Mouse (Mus musculus): ENCODE data around the gene Bbc3.

GRCm38 (mm10) chr7:16308555-16309317 is 543 bp downstream of the Bbc3 start:
- TF ChIP-seq CTCF (IDR thresholded peaks at IDR 0.05) (no peak), EP300 (IDR thresholded peaks at IDR 0.05) (no peak)
